Mouse (Mus musculus): ENCODE results near the gene Met. TPM values are rescaled to one million over a fixed set of nuclear protein-coding genes. Genes with fewer than 3 reads are reported as not detected.

Met gene
- polyA plus RNA-seq, 1 experiment, result 13.0 TPM

GRCm38 (mm10) chr6:17589049-17589952, 125.7 kb downstream of the Met start:
- no peak overlapping the region for H3K9ac ChIP-seq (ENCODE audit: low read depth, poor library complexity, severe bottlenecking)
- no peaks in the 10 kb centered on the region for H3K4me1 ChIP-seq (ENCODE audit: control insufficient read depth, insufficient read depth, low read length)
- no peak overlapping the region for H3K4me3 ChIP-seq (ENCODE audit: low read depth, low read length)
- no peaks in the 10 kb centered on the region for H3K27me3 ChIP-seq (ENCODE audit: control insufficient read depth, insufficient read depth, low read length, poor library complexity, severe bottlenecking)
- no peak overlapping the region for H3K27ac ChIP-seq (ENCODE audit: insufficient read depth, low read length)
- H3K9me3 ChIP-seq (replicated peaks; ENCODE audit: control insufficient read depth, insufficient read depth, low read length, poor library complexity, severe bottlenecking), result peaks cover 12% of the 10 kb centered on the region
- H3K36me3 ChIP-seq (ENCODE audit: control insufficient read depth, insufficient read depth, low read length, poor library complexity, severe bottlenecking), result no peaks in the 10 kb centered on the region
- TF ChIP-seq CTCF (IDR thresholded peaks at IDR 0.05; ENCODE audit: low read depth, low read length) (peak; percentile 82), POLR2A (IDR thresholded peaks at IDR 0.05; ENCODE audit: insufficient read depth, low read length) (no peak)

- H3K27ac ChIP-seq (ENCODE audit: insufficient read depth, low read length), result no peak overlapping the region
- no peak overlapping the region for H3K4me3 ChIP-seq (ENCODE audit: low read depth, low read length)
- no peak overlapping the region for H3K9ac ChIP-seq (ENCODE audit: low read depth, poor library complexity, severe bottlenecking)
- no peaks in the 10 kb centered on the region for H3K4me1 ChIP-seq (ENCODE audit: control insufficient read depth, insufficient read depth, low read length)
- TF ChIP-seq EP300 (IDR thresholded peaks at IDR 0.05; ENCODE audit: insufficient read depth, low read depth, low read length) (no peak), POLR2A (IDR thresholded peaks at IDR 0.05; ENCODE audit: insufficient read depth, low read length) (no peak), CTCF (IDR thresholded peaks at IDR 0.05; ENCODE audit: low read depth, low read length) (no peak)
- H3K27me3 ChIP-seq (ENCODE audit: control insufficient read depth, insufficient read depth, low read length, poor library complexity, severe bottlenecking), result no peaks in the 10 kb centered on the region
- H3K36me3 ChIP-seq (ENCODE audit: control insufficient read depth, insufficient read depth, low read length, poor library complexity, severe bottlenecking), result no peaks in the 10 kb centered on the region
- H3K9me3 ChIP-seq (replicated peaks; ENCODE audit: control insufficient read depth, insufficient read depth, low read length, poor library complexity, severe bottlenecking), result peaks cover 12% of the 10 kb centered on the region
These were observed 126.5 kb downstream of the Met start for GRCm38 (mm10) chr6:17589953-17590627.

GRCm38 (mm10) chr6:17593971-17594370, 130.4 kb downstream of the Met start:
- H3K36me3 ChIP-seq (ENCODE audit: control insufficient read depth, insufficient read depth, low read length, poor library complexity, severe bottlenecking), result no peaks in the 10 kb centered on the region
- H3K4me3 ChIP-seq (ENCODE audit: low read depth, low read length), result no peak overlapping the region
- no peak overlapping the region for H3K9ac ChIP-seq (ENCODE audit: low read depth, poor library complexity, severe bottlenecking)
- H3K27me3 ChIP-seq (ENCODE audit: control insufficient read depth, insufficient read depth, low read length, poor library complexity, severe bottlenecking), result no peaks in the 10 kb centered on the region
- peaks cover 12% of the 10 kb centered on the region for H3K9me3 ChIP-seq (replicated peaks; ENCODE audit: control insufficient read depth, insufficient read depth, low read length, poor library complexity, severe bottlenecking)
- H3K27ac ChIP-seq (ENCODE audit: insufficient read depth, low read length), result no peak overlapping the region
- no peak for TF ChIP-seq EP300 (IDR thresholded peaks at IDR 0.05; ENCODE audit: insufficient read depth, low read depth, low read length)
- no peak for TF ChIP-seq CTCF (IDR thresholded peaks at IDR 0.05; ENCODE audit: low read depth, low read length)
- no peak for TF ChIP-seq POLR2A (IDR thresholded peaks at IDR 0.05; ENCODE audit: insufficient read depth, low read length)
- no peaks in the 10 kb centered on the region for H3K4me1 ChIP-seq (ENCODE audit: control insufficient read depth, insufficient read depth, low read length)

- Histone ChIP-seq H3K4me1 (ENCODE audit: control insufficient read depth, insufficient read depth, low read length) (no peaks in the 10 kb centered on the region), H3K4me3 (ENCODE audit: low read depth, low read length) (no peak overlapping the region)
- TF ChIP-seq CTCF (IDR thresholded peaks at IDR 0.05; ENCODE audit: low read depth, low read length) (no peak), EP300 (IDR thresholded peaks at IDR 0.05; ENCODE audit: insufficient read depth, low read depth, low read length) (no peak), POLR2A (IDR thresholded peaks at IDR 0.05; ENCODE audit: insufficient read depth, low read length) (no peak)
These were observed 132.3 kb downstream of the Met start for GRCm38 (mm10) chr6:17595712-17596462.

GRCm38 (mm10) chr6:17599373-17599772, 135.8 kb downstream of the Met start:
- Histone ChIP-seq H3K4me1 (ENCODE audit: control insufficient read depth, insufficient read depth, low read length) (no peaks in the 10 kb centered on the region), H3K36me3 (ENCODE audit: control insufficient read depth, insufficient read depth, low read length, poor library complexity, severe bottlenecking) (no peaks in the 10 kb centered on the region), H3K4me3 (ENCODE audit: low read depth, low read length) (no peak overlapping the region), H3K27me3 (ENCODE audit: control insufficient read depth, insufficient read depth, low read length, poor library complexity, severe bottlenecking) (no peaks in the 10 kb centered on the region; the same call in 1 of the 2 replicates), H3K9me3 (replicated peaks; ENCODE audit: control insufficient read depth, insufficient read depth, low read length, poor library complexity, severe bottlenecking) (no peaks in the 10 kb centered on the region; the same call in 1 of the 2 replicates), H3K27ac (ENCODE audit: insufficient read depth, low read length) (no peak overlapping the region), H3K9ac (ENCODE audit: low read depth, poor library complexity, severe bottlenecking) (no peak overlapping the region)
- TF ChIP-seq EP300 (IDR thresholded peaks at IDR 0.05; ENCODE audit: insufficient read depth, low read depth, low read length) (no peak), CTCF (IDR thresholded peaks at IDR 0.05; ENCODE audit: low read depth, low read length) (no peak), POLR2A (IDR thresholded peaks at IDR 0.05; ENCODE audit: insufficient read depth, low read length) (no peak)

More at GRCm38 (mm10) chr6:17595712-17596462, 132.3 kb downstream of the Met start:
- Histone ChIP-seq H3K27me3 (ENCODE audit: control insufficient read depth, insufficient read depth, low read length, poor library complexity, severe bottlenecking) (no peaks in the 10 kb centered on the region), H3K9ac (ENCODE audit: low read depth, poor library complexity, severe bottlenecking) (no peak overlapping the region), H3K36me3 (ENCODE audit: control insufficient read depth, insufficient read depth, low read length, poor library complexity, severe bottlenecking) (no peaks in the 10 kb centered on the region), H3K27ac (ENCODE audit: insufficient read depth, low read length) (no peak overlapping the region), H3K9me3 (replicated peaks; ENCODE audit: control insufficient read depth, insufficient read depth, low read length, poor library complexity, severe bottlenecking) (peaks cover 12% of the 10 kb centered on the region)

All from ES-Bruce4 (cell line).